ENCODE assay signal across 8 mouse cellular contexts in genomic region chr7:4789436-4789935, GRCm38 (mm10). TPM values are rescaled to one million over a fixed set of nuclear protein-coding genes. Genes with fewer than 3 reads are reported as not detected.
DNase-seq lines count a peak whose midpoint lies in the region; ATAC-seq lines count a peak whose summit lies in the region.

Gene Tmem238, minus strand, starts transcription at chr7:4789656.

- H3K4me1 ChIP-seq in embryonic facial prominence, embryonic 15.5 days: peaks cover 22% of the 10 kb centered on the region
- H3K4me1 ChIP-seq in limb, embryonic 10.5 days: peaks cover 22% of the 10 kb centered on the region

- H3K27ac ChIP-seq in embryonic facial prominence, embryonic 15.5 days (replicated peaks): peak within 1 kb of the TSS; percentile 40
- H3K27ac ChIP-seq in limb, embryonic 10.5 days: peak within 1 kb of the TSS; percentile 89

- H3K9me3 ChIP-seq in embryonic facial prominence, embryonic 15.5 days (replicated peaks): no peaks in the 10 kb centered on the region
- no peaks in the 10 kb centered on the region for H3K9me3 ChIP-seq in limb, embryonic 10.5 days (replicated peaks)

- H3K4me2 ChIP-seq in embryonic facial prominence, embryonic 15.5 days (replicated peaks): peak within 1 kb of the TSS; percentile 92

- H3K36me3 ChIP-seq in embryonic facial prominence, embryonic 15.5 days: peaks cover 8% of the 10 kb centered on the region; the same call in 1 of the 2 replicates
- peaks cover 11% of the 10 kb centered on the region for H3K36me3 ChIP-seq in limb, embryonic 10.5 days

- DNase-seq in right cerebral cortex, postnatal 14 days: peak; percentile 28
- no peak for DNase-seq in right cerebral cortex, adult 18-20 months
- DNase-seq in heart, postnatal 4 days: peak; percentile 61
- no peak for DNase-seq in limb, embryonic 10.5 days (ENCODE audit: low spot score)
- peak; percentile 38 for DNase-seq in testis, postnatal 14 days (ENCODE audit: low spot score)
- DNase-seq in left cerebral cortex, adult 8-10 months (ENCODE audit: low spot score in 2 of 2): no peak

- peaks cover 10% of the 10 kb centered on the region for H3K27me3 ChIP-seq in embryonic facial prominence, embryonic 15.5 days
- peaks cover 32% of the 10 kb centered on the region for H3K27me3 ChIP-seq in limb, embryonic 10.5 days (ENCODE audit: low read depth, poor library complexity, severe bottlenecking)

- H3K9ac ChIP-seq in embryonic facial prominence, embryonic 15.5 days: peak within 1 kb of the TSS; percentile 60

- ATAC-seq in embryonic facial prominence, embryonic 15.5 days (ENCODE audit: insufficient number of reproducible peaks, low FRiP score, low TSS enrichment, low read depth): 0 out of 2 replicates have a peak, but pooled peaks have one; percentile 26
- ATAC-seq in megakaryocyte-erythroid progenitor cell, adult 5-6 weeks (replicated peaks; ENCODE audit: low FRiP score, low TSS enrichment, poor library complexity, severe bottlenecking): peak; percentile 16; the same call in 1 of the 2 replicates

- WGBS in embryonic facial prominence, embryonic 15.5 days: 7% methylated on average over 40 of the region's 40 CpGs
- WGBS in limb, embryonic 10.5 days: 9% methylated on average over 40 of the region's 40 CpGs

- peak within 1 kb of the TSS; percentile 57 for H3K4me3 ChIP-seq in embryonic facial prominence, embryonic 15.5 days (replicated peaks)
- peak within 1 kb of the TSS; percentile 71 for H3K4me3 ChIP-seq in limb, embryonic 10.5 days

RNA-seq across cellular contexts. Expression of gene Tmem238, which starts in this region (rescaled TPM):
- 11.4 and 11.8 TPM in 2 replicates for polyA plus RNA-seq in embryonic facial prominence, embryonic 15.5 days (2015; fragmentation: Nextera tagmentation; extraction: Ambion mirVana)
- total RNA-seq in heart, postnatal 4 days (2021): 1 to 10 TPM; 2.7 to 5.1 TPM
- polyA plus RNA-seq in limb, embryonic 10.5 days (2016; fragmentation: Nextera tagmentation; extraction: Ambion mirVana): 4.8 and 5.8 TPM in 2 replicates
- total RNA-seq in megakaryocyte-erythroid progenitor cell, adult 5-6 weeks (2014; fragmentation: Nextera tagmentation): 15.1 and 17.8 TPM in 2 replicates
- 21.3 and 26.1 TPM in 2 replicates for total RNA-seq in megakaryocyte-erythroid progenitor cell, adult 5-6 weeks (2017)
- 1 to 10 TPM; 3.0 to 4.2 (median 3.1) TPM for total RNA-seq in left cerebral cortex, adult 8-10 months (2022)

Comparison
In these comparisons a context has a peak if more than half of its experiments do, and no peak if none do; other contexts are left out.
1. DNase-seq: peak in right cerebral cortex, postnatal 14 days (single experiment), heart, postnatal 4 days (single experiment) and testis, postnatal 14 days (single experiment); none in right cerebral cortex, adult 18-20 months (single experiment), limb, embryonic 10.5 days (single experiment) and left cerebral cortex, adult 8-10 months (0 of 2).